In genomic region chr6:85936508-85937465, GRCm38 (mm10) we compare ENCODE assay signal across 8 mouse cellular contexts. TPM values are rescaled to one million over a fixed set of nuclear protein-coding genes. Genes with fewer than 3 reads are reported as not detected.
DNase-seq lines count a peak whose midpoint lies in the region; ATAC-seq lines count a peak whose summit lies in the region.
"Not testable (repeated sequence)": the region's sequence is repeated elsewhere in the genome, so short reads cannot be mapped to it uniquely, and the experiment has no call there.

No protein-coding gene starts in this region.

- peak; percentile 94 to 98 for DNase-seq in adrenal gland, adult (ENCODE audit: inconsistent age in 2 of 2, low spot score in 1 of 2)
- DNase-seq in embryo, embryonic 10 days (ENCODE audit: low spot score), result peak; percentile 76
- peak; percentile 82 for DNase-seq in gastrocnemius, postnatal 10 days
- peak; percentile 58 to 81 for DNase-seq in left cerebral cortex, adult 9 months (ENCODE audit: low spot score in 2 of 2)
- peak; percentile 82 to 84 for DNase-seq in right cerebral cortex, postnatal 10 days (ENCODE audit: low spot score in 2 of 2)
- peak; percentile 83 for DNase-seq in urinary bladder, postnatal 14 days (ENCODE audit: low spot score)

- H3K9me3 ChIP-seq in megakaryocyte, embryonic 14.5 days, result not testable (repeated sequence)

- not testable (repeated sequence) for H3K27me3 ChIP-seq in megakaryocyte, embryonic 14.5 days (replicated peaks)

- peaks cover 31% of the 10 kb centered on the region for H3K4me1 ChIP-seq in megakaryocyte, embryonic 14.5 days

- peak; percentile 85 for ATAC-seq in inflammation-experienced regulatory T-cells, adult 6 months

- peak overlapping the region; percentile 95 for H3K4me3 ChIP-seq in megakaryocyte, embryonic 14.5 days (replicated peaks)

- H3K36me3 ChIP-seq in megakaryocyte, embryonic 14.5 days (replicated peaks; ENCODE audit: low read length), result peaks cover 20% of the 10 kb centered on the region

RNA-seq across cellular contexts. Expression of gene Nat8f1, which starts 21.3 kb away (rescaled TPM):
- total RNA-seq in gastrocnemius, postnatal 10 days (2021), result 1 to 10 TPM; 2.5 TPM
- polyA plus RNA-seq in inflammation-experienced regulatory T-cells, adult 6 months (2017; shearing (Covaris generic)), result 10 to 100 TPM in 1 of 3 experiments, 1 to 10 TPM in 2; 6.1 to 10.5 (median 9.5) TPM
- 0.62 and 2.4 TPM in 2 replicates for polyA plus RNA-seq in megakaryocyte, embryonic 14.5 days (2012; ENCODE audit: insufficient read depth, low replicate concordance)

RNA-seq across cellular contexts. Expression of gene Dusp11, which starts 24.7 kb away (rescaled TPM):
- total RNA-seq in gastrocnemius, postnatal 10 days (2021), result 10 to 100 TPM; 49.0 to 63.7 TPM
- polyA plus RNA-seq in inflammation-experienced regulatory T-cells, adult 6 months (2017; shearing (Covaris generic)), result 100 to 1,000 TPM; 177 to 212 (median 182) TPM
- polyA plus RNA-seq in megakaryocyte, embryonic 14.5 days (2012; ENCODE audit: insufficient read depth, low replicate concordance), result 2.6 and 22.9 TPM in 2 replicates

RNA-seq across cellular contexts. Expression of gene Tprkb, which starts 25.1 kb away (rescaled TPM):
- total RNA-seq in gastrocnemius, postnatal 10 days (2021), result 10 to 100 TPM; 22.4 to 23.3 TPM
- polyA plus RNA-seq in inflammation-experienced regulatory T-cells, adult 6 months (2017; shearing (Covaris generic)), result 10 to 100 TPM; 40.0 to 61.3 (median 50.0) TPM
- 1.7 TPM in 1 of 2 replicates, not detected in the other for polyA plus RNA-seq in megakaryocyte, embryonic 14.5 days (2012; ENCODE audit: insufficient read depth, low replicate concordance)

RNA-seq across cellular contexts. Expression of gene Nat8f4, which starts 32.1 kb away (rescaled TPM):
- total RNA-seq in gastrocnemius, postnatal 10 days (2021), result 1 to 10 TPM; 1.2 to 1.4 TPM
- 1 to 10 TPM; 5.8 to 8.6 (median 6.7) TPM for polyA plus RNA-seq in inflammation-experienced regulatory T-cells, adult 6 months (2017; shearing (Covaris generic))
- polyA plus RNA-seq in megakaryocyte, embryonic 14.5 days (2012; ENCODE audit: insufficient read depth, low replicate concordance), result not detected in 2 replicates

Comparison
In these comparisons a context has a peak if more than half of its experiments do, and no peak if none do; other contexts are left out.
1. Peak in every context shown above with its lines: DNase-seq, ATAC-seq and H3K4me3 ChIP-seq.
2. RNA of gene Tprkb, which starts 25.1 kb away (polyA plus RNA-seq): 40.0 to 61.3 TPM in inflammation-experienced regulatory T-cells, adult 6 months; 1.7 TPM in megakaryocyte, embryonic 14.5 days; every median in the first group is over 10 times any median in the second.